ENCODE assay signal across 10 mouse cellular contexts in the genomic region with DNA sequence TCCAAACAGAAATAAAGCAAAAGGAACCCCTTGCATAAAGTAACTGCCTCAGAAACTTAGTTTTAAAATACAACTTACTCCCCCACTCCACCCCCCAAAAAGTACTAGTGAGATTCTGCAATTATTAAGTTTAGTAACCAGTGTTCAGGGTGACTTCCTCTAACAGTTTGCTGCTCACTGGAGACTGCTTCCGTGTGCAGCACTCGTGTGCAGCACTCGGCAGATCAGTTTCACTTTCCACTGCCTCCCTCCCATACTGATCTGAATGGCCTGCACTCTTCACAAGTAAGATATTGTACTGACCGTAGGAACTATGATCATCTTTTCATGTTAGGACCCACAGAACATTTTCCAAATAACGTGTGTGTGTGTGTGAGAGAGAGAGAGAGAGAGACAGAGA. TPM values are rescaled to one million over a fixed set of nuclear protein-coding genes. Genes with fewer than 3 reads are reported as not detected.
DNase-seq lines count a peak whose midpoint lies in the region; ATAC-seq and TF ChIP-seq lines count a peak whose summit lies in the region.
"Had no signal": no experiment of that assay in that cellular context is flagged by ENCODE, and none has a peak within 500 bp of the region (broad histone marks: within the 10 kb centered on the region; RNA-seq: fewer than 3 reads in every experiment).

No protein-coding gene starts in this region.

- no peak overlapping the region for H3K4me2 ChIP-seq in forebrain, postnatal 0 days (ENCODE audit: low read depth)
- no peak overlapping the region for H3K4me2 ChIP-seq in hindbrain, embryonic 11.5 days (replicated peaks; ENCODE audit: low read depth, low read length)
- H3K4me2 ChIP-seq: neural tube, embryonic 13.5 days had no signal

- H3K4me1 ChIP-seq in spleen, adult 2 months (ENCODE audit: control insufficient read depth, insufficient read depth, insufficient read length): peaks cover 10% of the 10 kb centered on the region
- H3K4me1 ChIP-seq in forebrain, postnatal 0 days (ENCODE audit: insufficient read depth): peaks cover 11% of the 10 kb centered on the region
- no peaks in the 10 kb centered on the region for H3K4me1 ChIP-seq in hindbrain, embryonic 11.5 days (replicated peaks; ENCODE audit: control insufficient read depth, insufficient read depth, low read length)

- TF ChIP-seq CTCF in spleen, adult 2 months (IDR thresholded peaks at IDR 0.05; ENCODE audit: extremely low read depth, insufficient read depth, insufficient read length, insufficient replicate concordance): no peak
- no peak for TF ChIP-seq CTCF in forebrain, postnatal 0 days (IDR thresholded peaks at IDR 0.05; ENCODE audit: low read depth)

- TF ChIP-seq POLR2A in spleen, adult 2 months (IDR thresholded peaks at IDR 0.05; ENCODE audit: low read depth, low read length): no peak

- H3K36me3 ChIP-seq in spleen, adult 2 months (ENCODE audit: control insufficient read depth, insufficient read depth, low read length): peaks cover 14% of the 10 kb centered on the region
- H3K36me3 ChIP-seq in forebrain, postnatal 0 days (ENCODE audit: insufficient read depth): peaks cover 32% of the 10 kb centered on the region
- peaks cover 7% of the 10 kb centered on the region; the same call in 1 of the 2 replicates for H3K36me3 ChIP-seq in hindbrain, embryonic 11.5 days (ENCODE audit: control insufficient read depth, insufficient read depth, low read length)

- H3K27ac ChIP-seq in spleen, adult 2 months (ENCODE audit: insufficient read depth, low read length): peak overlapping the region; percentile 78
- H3K27ac ChIP-seq in forebrain, postnatal 0 days (ENCODE audit: low read depth, low read length): no peak overlapping the region
- no peak overlapping the region for H3K27ac ChIP-seq in hindbrain, embryonic 11.5 days (ENCODE audit: low read depth, low read length)
- H3K27ac ChIP-seq: neural tube, embryonic 13.5 days had no signal

- peak; percentile 45 for DNase-seq in adrenal gland, postnatal 10 days
- no peak for DNase-seq in adrenal gland, postnatal 4 days (ENCODE audit: low spot score in 2 of 2)
- DNase-seq in spleen, adult 2 months (ENCODE audit: low read depth in 1 of 2, low spot score in 2 of 2): peak; percentile 41 to 55
- no peak for DNase-seq in spleen, postnatal 4 days (ENCODE audit: low spot score in 2 of 2)
- peak; percentile 62 for DNase-seq in lung, postnatal 25 days (ENCODE audit: low spot score)
- no peak for DNase-seq in forebrain, postnatal 0 days
- DNase-seq in hindbrain, embryonic 11.5 days (ENCODE audit: low spot score): no peak
- no peak for DNase-seq in c-Kit-positive CD71-positive TER-119-positive erythroid progenitor cells, embryonic 14.5 days (ENCODE audit: low spot score)
- DNase-seq: cerebellum, adult 2 months had no signal

- WGBS in spleen, adult 2 months: under 1% methylated on average over 5 of the region's 5 CpGs
- WGBS in forebrain, postnatal 0 days: 84% methylated on average over 5 of the region's 5 CpGs
- 89% methylated on average over 5 of the region's 5 CpGs for WGBS in hindbrain, embryonic 11.5 days

- H3K9ac ChIP-seq in forebrain, postnatal 0 days: no peak overlapping the region
- no peak overlapping the region for H3K9ac ChIP-seq in hindbrain, embryonic 11.5 days (ENCODE audit: low read depth, low read length)
- H3K9ac ChIP-seq: neural tube, embryonic 13.5 days had no signal

- ATAC-seq in forebrain, postnatal 0 days: no peak
- ATAC-seq in hindbrain, embryonic 11.5 days (ENCODE audit: low FRiP score): no peak

- no peaks in the 10 kb centered on the region for H3K9me3 ChIP-seq in forebrain, postnatal 0 days (ENCODE audit: low read length)
- H3K9me3 ChIP-seq in hindbrain, embryonic 11.5 days (ENCODE audit: control insufficient read depth, low read length): no peaks in the 10 kb centered on the region
- H3K9me3 ChIP-seq: neural tube, embryonic 13.5 days had no signal

- no peaks in the 10 kb centered on the region for H3K27me3 ChIP-seq in spleen, adult 2 months (ENCODE audit: control insufficient read depth, insufficient read depth, low read length)
- H3K27me3 ChIP-seq in forebrain, postnatal 0 days (ENCODE audit: insufficient read depth, low read length): no peaks in the 10 kb centered on the region
- H3K27me3 ChIP-seq in hindbrain, embryonic 11.5 days (ENCODE audit: control insufficient read depth, insufficient read depth, low read length): no peaks in the 10 kb centered on the region
- H3K27me3 ChIP-seq: neural tube, embryonic 13.5 days had no signal

- no peak overlapping the region for H3K4me3 ChIP-seq in spleen, adult 2 months (ENCODE audit: extremely low read depth, insufficient read depth, insufficient read length)
- no peak overlapping the region for H3K4me3 ChIP-seq in forebrain, postnatal 0 days (ENCODE audit: low read depth, low read length)
- no peak overlapping the region for H3K4me3 ChIP-seq in hindbrain, embryonic 11.5 days (ENCODE audit: low read depth, low read length)
- H3K4me3 ChIP-seq: neural tube, embryonic 13.5 days had no signal

RNA-seq across cellular contexts. Expression of a gene that starts 4.3 kb away (rescaled TPM):
- total RNA-seq in adrenal gland, postnatal 10 days (2021): 10 to 100 TPM; 56.7 to 61.6 TPM
- total RNA-seq in adrenal gland, postnatal 4 days (2021): 10 to 100 TPM; 69.5 to 71.9 TPM
- 31.6 and 37.1 TPM in 2 replicates for polyA plus RNA-seq in spleen, adult 2 months (2012; rRNA removed)
- 56.0 and 58.5 TPM in 2 replicates for total RNA-seq in forebrain, postnatal 0 days (2014; rRNA removed)
- 14.6 TPM in 2 replicates for polyA plus RNA-seq in forebrain, postnatal 0 days (2015; fragmentation: Nextera tagmentation; extraction: Ambion mirVana)
- polyA plus RNA-seq in hindbrain, embryonic 11.5 days (2014; fragmentation: Nextera tagmentation; extraction: Ambion mirVana): 36.9 and 48.4 TPM in 2 replicates

Comparison
In these comparisons a context has a peak if more than half of its experiments do, and no peak if none do; other contexts are left out.
1. DNase-seq: peak in adrenal gland, postnatal 10 days (single experiment), spleen, adult 2 months (2 of 2) and lung, postnatal 25 days (single experiment); none in adrenal gland, postnatal 4 days (0 of 2), spleen, postnatal 4 days (0 of 2), forebrain, postnatal 0 days (single experiment), hindbrain, embryonic 11.5 days (single experiment) and c-Kit-positive CD71-positive TER-119-positive erythroid progenitor cells, embryonic 14.5 days (single experiment).